Comparison of ENCODE assay signal across 16 mouse cellular contexts in genomic region chr10:20995236-20995635, GRCm38 (mm10). TPM values are rescaled to one million over a fixed set of nuclear protein-coding genes. Genes with fewer than 3 reads are reported as not detected.
DNase-seq lines count a peak whose midpoint lies in the region; ATAC-seq and TF ChIP-seq lines count a peak whose summit lies in the region.
"Had no signal": no experiment of that assay in that cellular context is flagged by ENCODE, and none has a peak within 500 bp of the region (broad histone marks: within the 10 kb centered on the region; RNA-seq: fewer than 3 reads in every experiment).

No protein-coding gene starts in this region.

- no peak overlapping the region for H3K4me3 ChIP-seq in G1E (ENCODE audit: low read depth, low read length)
- no peak overlapping the region for H3K4me3 ChIP-seq in kidney, embryonic 16.5 days (ENCODE audit: low read length)
- H3K4me3 ChIP-seq: myocyte had no signal

- H3K27me3 ChIP-seq in G1E (ENCODE audit: insufficient read depth, low read length) = no peaks in the 10 kb centered on the region
- no peaks in the 10 kb centered on the region for H3K27me3 ChIP-seq in kidney, embryonic 16.5 days (ENCODE audit: insufficient read depth, low read length)

- DNase-seq in 416B (ENCODE audit: low read depth) (peak; percentile 91), G1E (ENCODE audit: low spot score) (peak; percentile 7)
- peak; percentile 39 to 41 for DNase-seq in cerebellum, postnatal 14 days
- DNase-seq in right cerebral cortex, adult 2 months (ENCODE audit: low spot score in 2 of 2) = no peak
- no peak for DNase-seq in lung, adult 18-20 months
- DNase-seq in kidney, adult 9 months = no peak
- DNase-seq: adrenal gland, adult 8-10 months; heart, adult 11 months; heart, postnatal 10 days; kidney, postnatal 10 days; lung, postnatal 36 days had no signal

- no peak overlapping the region for H3K4me2 ChIP-seq in kidney, embryonic 16.5 days (replicated peaks; ENCODE audit: low read depth, low read length)
- H3K4me2 ChIP-seq: liver, embryonic 11.5 days had no signal

- WGBS in kidney, embryonic 16.5 days = 57% methylated on average over 2 of the region's 2 CpGs

- 0 out of 2 replicates have a peak, but pooled peaks have one; percentile 28 for ATAC-seq in G1E (ENCODE audit: extremely low read depth, insufficient number of reproducible peaks, low FRiP score, poor library complexity, severe bottlenecking)
- ATAC-seq in megakaryocyte-erythroid progenitor cell, adult 5-6 weeks (replicated peaks; ENCODE audit: low FRiP score, low TSS enrichment, poor library complexity, severe bottlenecking) = peak; percentile 72; the same call in 1 of the 2 replicates
- ATAC-seq in kidney, embryonic 16.5 days (ENCODE audit: low FRiP score, low TSS enrichment) = no peak
- ATAC-seq: inflammation-experienced regulatory T-cells, adult 6 months had no signal

- H3K36me3 ChIP-seq in G1E (replicated peaks) = peaks cover 24% of the 10 kb centered on the region
- no peaks in the 10 kb centered on the region for H3K36me3 ChIP-seq in kidney, embryonic 16.5 days (ENCODE audit: insufficient read depth, low read length)

- H3K27ac ChIP-seq in kidney, embryonic 16.5 days (ENCODE audit: low read length) = no peak overlapping the region

- no peak overlapping the region for H3K9ac ChIP-seq in kidney, embryonic 16.5 days (replicated peaks; ENCODE audit: low read length)

- no peak for TF ChIP-seq CTCF in G1E (IDR thresholded peaks at IDR 0.05; ENCODE audit: low read depth, low read length)

- H3K4me1 ChIP-seq in G1E (ENCODE audit: insufficient read depth, low read depth, low read length) = peaks cover 47% of the 10 kb centered on the region
- H3K4me1 ChIP-seq in kidney, embryonic 16.5 days (ENCODE audit: insufficient read depth, low read length) = no peaks in the 10 kb centered on the region

- H3K9me3 ChIP-seq in G1E (replicated peaks) = no peaks in the 10 kb centered on the region
- H3K9me3 ChIP-seq in kidney, embryonic 16.5 days (ENCODE audit: low read length) = no peaks in the 10 kb centered on the region

RNA-seq across cellular contexts. Expression of gene Ahi1, which starts 42.9 kb away (rescaled TPM):
- total RNA-seq in G1E (2014; fragmentation: Nextera tagmentation) (46.8 and 48.7 TPM in 2 replicates), G1E (2017) (16.3 and 17.2 TPM in 2 replicates)
- 6.2 and 6.5 TPM in 2 replicates for polyA plus RNA-seq in G1E (2012)
- 5.1 and 7.5 TPM in 2 replicates for total RNA-seq in megakaryocyte-erythroid progenitor cell, adult 5-6 weeks (2014; fragmentation: Nextera tagmentation)
- 6.3 and 7.0 TPM in 2 replicates for total RNA-seq in megakaryocyte-erythroid progenitor cell, adult 5-6 weeks (2017)
- polyA plus RNA-seq in kidney, embryonic 16.5 days (2015; fragmentation: Nextera tagmentation; extraction: Ambion mirVana) = 9.0 and 9.1 TPM in 2 replicates

Comparison
In these comparisons a context has a peak if more than half of its experiments do, and no peak if none do; other contexts are left out.
1. DNase-seq: peak in 416B (single experiment), G1E (single experiment) and cerebellum, postnatal 14 days (2 of 2); none in right cerebral cortex, adult 2 months (0 of 2), lung, adult 18-20 months (0 of 2) and kidney, adult 9 months (single experiment).